In genomic region chr1:44117571-44117970, GRCm38 (mm10) we compare ENCODE assay signal across 8 mouse cellular contexts. TPM values are rescaled to one million over a fixed set of nuclear protein-coding genes. Genes with fewer than 3 reads are reported as not detected.
A peak's percentile ranks its signal among the peaks of the same experiment; 100 is the strongest.
DNase-seq lines count a peak whose midpoint lies in the region; ATAC-seq and TF ChIP-seq lines count a peak whose summit lies in the region.
"Had no signal": no experiment of that assay in that cellular context is flagged by ENCODE, and none has a peak within 500 bp of the region (broad histone marks: within the 10 kb centered on the region; RNA-seq: fewer than 3 reads in every experiment).

No protein-coding gene starts in this region.

- TF ChIP-seq POLR2A in embryonic fibroblast, embryonic 13.5 days (IDR thresholded peaks at IDR 0.05; ENCODE audit: low read depth, low read length): no peak
- no peak for TF ChIP-seq POLR2A in limb, embryonic 14.5 days (IDR thresholded peaks at IDR 0.05; ENCODE audit: borderline replicate concordance, extremely low read depth, insufficient read depth, insufficient read length)

- intact Hi-C loops in left cerebral cortex, postnatal 4 days (cut with DNase I): no loop called here

- no peak overlapping the region for H3K4me3 ChIP-seq in lung, embryonic 16.5 days (ENCODE audit: low read length)
- peak overlapping the region; percentile 33 for H3K4me3 ChIP-seq in embryonic fibroblast, embryonic 13.5 days (ENCODE audit: insufficient read depth, low read length)
- peak overlapping the region; percentile 63 for H3K4me3 ChIP-seq in limb, embryonic 14.5 days (replicated peaks; ENCODE audit: low read length)
- no peak overlapping the region for H3K4me3 ChIP-seq in stomach, postnatal 0 days (ENCODE audit: low read depth, low read length)

- peaks cover 20% of the 10 kb centered on the region for H3K36me3 ChIP-seq in lung, embryonic 16.5 days (ENCODE audit: control insufficient read depth, insufficient read depth, low read length)
- peaks cover 34% of the 10 kb centered on the region for H3K36me3 ChIP-seq in limb, embryonic 14.5 days (ENCODE audit: control insufficient read depth, insufficient read depth, low read length)
- peaks cover 7% of the 10 kb centered on the region for H3K36me3 ChIP-seq in stomach, postnatal 0 days (ENCODE audit: control insufficient read depth, insufficient read depth, low read length)

- no peaks in the 10 kb centered on the region for H3K27me3 ChIP-seq in lung, embryonic 16.5 days (ENCODE audit: control insufficient read depth, insufficient read depth, low read depth, low read length)
- no peaks in the 10 kb centered on the region for H3K27me3 ChIP-seq in limb, embryonic 14.5 days (ENCODE audit: control insufficient read depth, insufficient read depth, low read length)
- H3K27me3 ChIP-seq in stomach, postnatal 0 days (ENCODE audit: control insufficient read depth, insufficient read depth, low read length): no peaks in the 10 kb centered on the region

- H3K4me2 ChIP-seq in lung, embryonic 16.5 days (ENCODE audit: low read depth, low read length): peak overlapping the region; percentile 48
- peak overlapping the region; percentile 82 for H3K4me2 ChIP-seq in limb, embryonic 14.5 days (replicated peaks; ENCODE audit: low read depth, low read length, severe bottlenecking)
- peak overlapping the region; percentile 83; the same call in 1 of the 2 replicates for H3K4me2 ChIP-seq in stomach, postnatal 0 days (replicated peaks; ENCODE audit: low read depth)

- no peak for ATAC-seq in lung, embryonic 16.5 days (ENCODE audit: low read depth)
- no peak for ATAC-seq in limb, embryonic 14.5 days (ENCODE audit: low FRiP score, low read depth)
- ATAC-seq in stomach, postnatal 0 days (ENCODE audit: low FRiP score, low TSS enrichment): no peak

- no peak for DNase-seq in lung, postnatal 36 days
- no peak for DNase-seq in limb, embryonic 14.5 days (ENCODE audit: low spot score)
- no peak for DNase-seq in stomach, postnatal 0 days (ENCODE audit: low spot score)
- DNase-seq in left cerebral cortex, postnatal 4 days: no peak
- DNase-seq in kidney, postnatal 14 days: no peak

- TF ChIP-seq EP300 in stomach, postnatal 0 days (optimal IDR thresholded peaks at IDR 0.05): no peak

- peaks cover 8% of the 10 kb centered on the region; the same call in 1 of the 2 replicates for H3K4me1 ChIP-seq in lung, embryonic 16.5 days (replicated peaks; ENCODE audit: control insufficient read depth, insufficient read depth, low read length)
- H3K4me1 ChIP-seq in embryonic fibroblast, embryonic 13.5 days (ENCODE audit: control insufficient read depth, insufficient read depth, low read length): no peaks in the 10 kb centered on the region
- H3K4me1 ChIP-seq in limb, embryonic 14.5 days (ENCODE audit: control insufficient read depth, insufficient read depth, low read length): 0 out of 2 replicates have a peak, but pooled peaks cover 6% of the 10 kb centered on the region
- H3K4me1 ChIP-seq in stomach, postnatal 0 days (replicated peaks; ENCODE audit: control insufficient read depth, insufficient read depth): peaks cover 3% of the 10 kb centered on the region; the same call in 1 of the 2 replicates

- TF ChIP-seq CTCF in embryonic fibroblast, embryonic 13.5 days (IDR thresholded peaks at IDR 0.05; ENCODE audit: borderline replicate concordance, insufficient read depth, low read length): no peak
- TF ChIP-seq CTCF in stomach, postnatal 0 days (IDR thresholded peaks at IDR 0.05; ENCODE audit: low read depth): no peak

- H3K9ac ChIP-seq in lung, embryonic 16.5 days (ENCODE audit: low read length): no peak overlapping the region; the same call in 1 of the 2 replicates
- H3K9ac ChIP-seq in limb, embryonic 14.5 days (ENCODE audit: low read depth, low read length, severe bottlenecking): peak overlapping the region; percentile 87; the same call in 1 of the 2 replicates
- no peak overlapping the region for H3K9ac ChIP-seq in stomach, postnatal 0 days (ENCODE audit: low read length)

- no peaks in the 10 kb centered on the region for H3K9me3 ChIP-seq in lung, embryonic 16.5 days (ENCODE audit: control insufficient read depth, low read length)
- no peaks in the 10 kb centered on the region for H3K9me3 ChIP-seq in limb, embryonic 14.5 days (ENCODE audit: control insufficient read depth, low read length)
- no peaks in the 10 kb centered on the region for H3K9me3 ChIP-seq in stomach, postnatal 0 days (ENCODE audit: control insufficient read depth, low read length)

- no peak overlapping the region for H3K27ac ChIP-seq in lung, embryonic 16.5 days (ENCODE audit: low read length)
- no peak overlapping the region for H3K27ac ChIP-seq in embryonic fibroblast, embryonic 13.5 days (ENCODE audit: insufficient read depth, low read length)
- no peak overlapping the region for H3K27ac ChIP-seq in limb, embryonic 14.5 days (replicated peaks; ENCODE audit: low read depth, low read length)
- no peak overlapping the region for H3K27ac ChIP-seq in stomach, postnatal 0 days (replicated peaks)

RNA-seq across cellular contexts. Expression of gene Kdelc1, which starts 1.0 kb away (rescaled TPM):
- polyA plus RNA-seq in lung, embryonic 16.5 days (2015; fragmentation: Nextera tagmentation; extraction: Ambion mirVana): 56.6 and 58.7 TPM in 2 replicates
- 60.7 and 68.9 TPM in 2 replicates for polyA plus RNA-seq in embryonic fibroblast, embryonic 13.5 days (2011; ENCODE audit: insufficient read length, low read depth, missing spikeins)
- 64.7 and 68.3 TPM in 2 replicates for polyA plus RNA-seq in limb, embryonic 14.5 days (2012; rRNA removed)
- 69.7 and 77.6 TPM in 2 replicates for polyA plus RNA-seq in limb, embryonic 14.5 days (2014; fragmentation: Nextera tagmentation; extraction: Ambion mirVana)
- 19.5 and 20.6 TPM in 2 replicates for polyA plus RNA-seq in stomach, postnatal 0 days (2015; fragmentation: Nextera tagmentation; extraction: Ambion mirVana)
- 10 to 100 TPM; 14.3 to 14.9 TPM for total RNA-seq in left cerebral cortex, postnatal 4 days (2021)

RNA-seq across cellular contexts. Expression of gene Bivm, which starts 1.2 kb away (rescaled TPM):
- 16.3 and 18.2 TPM in 2 replicates for polyA plus RNA-seq in lung, embryonic 16.5 days (2015; fragmentation: Nextera tagmentation; extraction: Ambion mirVana)
- polyA plus RNA-seq in embryonic fibroblast, embryonic 13.5 days (2011; ENCODE audit: insufficient read length, low read depth, missing spikeins): 24.2 and 33.8 TPM in 2 replicates
- 13.3 and 15.3 TPM in 2 replicates for polyA plus RNA-seq in limb, embryonic 14.5 days (2012; rRNA removed)
- 17.9 and 19.5 TPM in 2 replicates for polyA plus RNA-seq in limb, embryonic 14.5 days (2014; fragmentation: Nextera tagmentation; extraction: Ambion mirVana)
- 7.4 and 8.0 TPM in 2 replicates for polyA plus RNA-seq in stomach, postnatal 0 days (2015; fragmentation: Nextera tagmentation; extraction: Ambion mirVana)
- total RNA-seq in left cerebral cortex, postnatal 4 days (2021): 10 to 100 TPM; 51.7 to 55.0 TPM

RNA-seq across cellular contexts. Expression of gene Tex30, which starts 15.3 kb away (rescaled TPM):
- polyA plus RNA-seq in lung, embryonic 16.5 days (2015; fragmentation: Nextera tagmentation; extraction: Ambion mirVana): 85.8 and 87.3 TPM in 2 replicates
- polyA plus RNA-seq in embryonic fibroblast, embryonic 13.5 days (2011; ENCODE audit: insufficient read length, low read depth, missing spikeins): 18.8 and 22.8 TPM in 2 replicates
- polyA plus RNA-seq in limb, embryonic 14.5 days (2012; rRNA removed): 29.8 and 31.5 TPM in 2 replicates
- polyA plus RNA-seq in limb, embryonic 14.5 days (2014; fragmentation: Nextera tagmentation; extraction: Ambion mirVana): 71.7 and 73.2 TPM in 2 replicates
- polyA plus RNA-seq in stomach, postnatal 0 days (2015; fragmentation: Nextera tagmentation; extraction: Ambion mirVana): 43.8 and 47.6 TPM in 2 replicates
- total RNA-seq in left cerebral cortex, postnatal 4 days (2021): 10 to 100 TPM in 1 of 2 experiments, 1 to 10 TPM in 1; 10.0 to 11.0 TPM

RNA-seq across cellular contexts. Expression of gene Ercc5, which starts 30.0 kb away (rescaled TPM):
- 22.1 and 23.6 TPM in 2 replicates for polyA plus RNA-seq in lung, embryonic 16.5 days (2015; fragmentation: Nextera tagmentation; extraction: Ambion mirVana)
- polyA plus RNA-seq in embryonic fibroblast, embryonic 13.5 days (2011; ENCODE audit: insufficient read length, low read depth, missing spikeins): 47.7 and 52.4 TPM in 2 replicates
- polyA plus RNA-seq in limb, embryonic 14.5 days (2012; rRNA removed): 18.4 and 23.4 TPM in 2 replicates
- polyA plus RNA-seq in limb, embryonic 14.5 days (2014; fragmentation: Nextera tagmentation; extraction: Ambion mirVana): 25.2 and 28.2 TPM in 2 replicates
- polyA plus RNA-seq in stomach, postnatal 0 days (2015; fragmentation: Nextera tagmentation; extraction: Ambion mirVana): 9.1 and 9.7 TPM in 2 replicates
- total RNA-seq in left cerebral cortex, postnatal 4 days (2021): 10 to 100 TPM; 25.0 to 25.3 TPM

RNA-seq across cellular contexts. Expression of gene Gm8251, which starts 55.8 kb away (rescaled TPM):
- polyA plus RNA-seq in lung, embryonic 16.5 days (2015; fragmentation: Nextera tagmentation; extraction: Ambion mirVana): 0.08 and 0.11 TPM in 2 replicates
- polyA plus RNA-seq in embryonic fibroblast, embryonic 13.5 days (2011; ENCODE audit: insufficient read length, low read depth, missing spikeins): 0.11 TPM in 1 of 2 replicates, not detected in the other
- 0.10 and 0.19 TPM in 2 replicates for polyA plus RNA-seq in limb, embryonic 14.5 days (2012; rRNA removed)
- polyA plus RNA-seq in limb, embryonic 14.5 days (2014; fragmentation: Nextera tagmentation; extraction: Ambion mirVana): 0.08 and 0.11 TPM in 2 replicates
- 0.01 and 0.04 TPM in 2 replicates for polyA plus RNA-seq in stomach, postnatal 0 days (2015; fragmentation: Nextera tagmentation; extraction: Ambion mirVana)
- total RNA-seq in left cerebral cortex, postnatal 4 days (2021): not detected
- total RNA-seq: layer of hippocampus, adult 18-20 months had no signal

Comparison
In these comparisons a context has a peak if more than half of its experiments do, and no peak if none do; other contexts are left out.
1. H3K4me3 ChIP-seq: peak in embryonic fibroblast, embryonic 13.5 days (single experiment) and limb, embryonic 14.5 days (single experiment); none in lung, embryonic 16.5 days (single experiment) and stomach, postnatal 0 days (single experiment).
2. Peak in every context shown above with its lines, with median percentiles within 50 percentile points of each other: H3K4me2 ChIP-seq.